In genomic region chr10:82762756-82763681, GRCm38 (mm10) we compare ENCODE assay signal across 8 mouse cellular contexts. TPM values are rescaled to one million over a fixed set of nuclear protein-coding genes. Genes with fewer than 3 reads are reported as not detected.
DNase-seq lines count a peak whose midpoint lies in the region; ATAC-seq lines count a peak whose summit lies in the region.

No protein-coding gene starts in this region.

- H3K4me1 ChIP-seq in embryonic facial prominence, embryonic 10.5 days: peaks cover 37% of the 10 kb centered on the region
- peaks cover 32% of the 10 kb centered on the region for H3K4me1 ChIP-seq in hindbrain, embryonic 12.5 days

- WGBS in embryonic facial prominence, embryonic 10.5 days: 1% methylated on average over 48 of the region's 48 CpGs
- WGBS in hindbrain, embryonic 12.5 days: under 1% methylated on average over 47 of the region's 48 CpGs

- peak overlapping the region; percentile 96 for H3K4me3 ChIP-seq in embryonic facial prominence, embryonic 10.5 days
- H3K4me3 ChIP-seq in hindbrain, embryonic 12.5 days: peak overlapping the region; percentile 98

- H3K9ac ChIP-seq in hindbrain, embryonic 12.5 days: peak overlapping the region; percentile 100

- H3K36me3 ChIP-seq in embryonic facial prominence, embryonic 10.5 days (replicated peaks): peaks cover 37% of the 10 kb centered on the region
- H3K36me3 ChIP-seq in hindbrain, embryonic 12.5 days: peaks cover 31% of the 10 kb centered on the region

- ATAC-seq in frontal cortex, adult (ENCODE audit: low TSS enrichment): peak; percentile 5
- ATAC-seq in hindbrain, embryonic 12.5 days (ENCODE audit: low FRiP score): peak; percentile 54

- no peaks in the 10 kb centered on the region for H3K9me3 ChIP-seq in embryonic facial prominence, embryonic 10.5 days
- H3K9me3 ChIP-seq in hindbrain, embryonic 12.5 days (replicated peaks): no peaks in the 10 kb centered on the region

- DNase-seq in frontal cortex, postnatal 14 days (ENCODE audit: low spot score in 2 of 2): no peak
- peak; percentile 23 for DNase-seq in adrenal gland, adult 8-10 months
- peak; percentile 70 for DNase-seq in embryonic facial prominence, embryonic 10.5 days (ENCODE audit: low spot score)
- DNase-seq in liver: peak; percentile 58
- peak; percentile 73 for DNase-seq in neural tube, embryonic 10.5 days (ENCODE audit: extremely low spot score, low spot score)
- peak; percentile 67 for DNase-seq in thymus, postnatal 25 days

- peak overlapping the region; percentile 100 for H3K27ac ChIP-seq in embryonic facial prominence, embryonic 10.5 days (replicated peaks)
- peak overlapping the region; percentile 100 for H3K27ac ChIP-seq in hindbrain, embryonic 12.5 days

- no peaks in the 10 kb centered on the region for H3K27me3 ChIP-seq in embryonic facial prominence, embryonic 10.5 days (replicated peaks; ENCODE audit: low read depth, poor library complexity, severe bottlenecking)
- H3K27me3 ChIP-seq in hindbrain, embryonic 12.5 days: no peaks in the 10 kb centered on the region

- H3K4me2 ChIP-seq in hindbrain, embryonic 12.5 days (replicated peaks): peak overlapping the region; percentile 76

RNA-seq across cellular contexts. Expression of gene Nfyb, which starts 0.9 kb away (rescaled TPM):
- 10 to 100 TPM; 16.5 to 28.9 (median 24.6) TPM for total RNA-seq in adrenal gland, adult 8-10 months (2022)
- 54.6 and 56.3 TPM in 2 replicates for polyA plus RNA-seq in embryonic facial prominence, embryonic 10.5 days (2016; fragmentation: Nextera tagmentation; extraction: Ambion mirVana)
- 54.9 and 59.2 TPM in 2 replicates for polyA plus RNA-seq in hindbrain, embryonic 12.5 days (2016; fragmentation: Nextera tagmentation; extraction: Ambion mirVana)

Comparison
In these comparisons a context has a peak if more than half of its experiments do, and no peak if none do; other contexts are left out.
1. DNase-seq: peak in adrenal gland, adult 8-10 months (single experiment), embryonic facial prominence, embryonic 10.5 days (single experiment), liver (single experiment), neural tube, embryonic 10.5 days (single experiment) and thymus, postnatal 25 days (single experiment); none in frontal cortex, postnatal 14 days (0 of 2).